Mouse (Mus musculus): ENCODE results near the gene Cd47.

Cd47 gene

DNA sequence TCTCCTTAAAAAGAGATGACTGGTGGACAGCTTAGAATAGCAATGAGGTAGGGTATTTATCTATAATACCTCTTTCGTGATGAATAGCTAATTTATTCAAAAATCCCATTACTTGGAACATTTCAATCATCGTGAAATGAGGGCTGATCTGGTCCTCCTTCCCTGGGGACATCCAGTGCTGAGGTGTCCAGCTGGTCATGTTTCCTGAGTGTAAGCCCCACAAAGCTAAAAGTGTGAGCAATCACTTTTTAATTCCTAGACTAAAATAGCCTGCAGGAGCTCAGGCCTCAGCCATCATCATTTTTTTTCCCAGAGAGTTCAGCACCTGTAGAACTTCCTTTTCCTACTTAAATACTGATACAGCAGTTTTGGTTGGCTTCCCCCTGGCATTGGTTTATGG, 150.0 kb downstream of the Cd47 start:
- DNase-seq (ENCODE audit: low spot score), result no peak

GRCm38 (mm10) chr16:49951288-49951691, 151.0 kb downstream of the Cd47 start:
- DNase-seq (ENCODE audit: low spot score), result no peak

- no peak for DNase-seq (ENCODE audit: low spot score)
Observed at GRCm38 (mm10) chr16:49951925-49952523, 151.7 kb downstream of the Cd47 start.

DNA sequence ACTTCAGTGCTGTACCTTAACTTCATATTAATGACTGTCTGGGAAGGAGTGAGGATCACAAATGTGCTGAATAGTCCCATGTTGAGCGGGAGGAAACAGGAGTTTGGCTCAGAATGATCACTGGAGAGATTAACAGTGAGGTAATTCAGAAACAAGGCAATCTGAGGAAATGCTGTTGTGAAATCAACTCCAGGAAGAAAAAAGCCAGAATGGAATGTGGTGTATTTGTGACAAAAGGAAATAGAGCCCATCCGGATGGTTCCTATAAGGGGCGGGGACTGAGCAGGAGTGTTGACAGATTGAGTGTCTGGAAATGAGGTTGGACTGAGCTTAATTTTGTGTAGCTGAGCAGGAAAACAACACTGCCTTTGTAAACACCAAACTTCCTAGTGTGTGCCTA, 153.5 kb downstream of the Cd47 start:
- no peak for DNase-seq (ENCODE audit: low spot score)

DNA sequence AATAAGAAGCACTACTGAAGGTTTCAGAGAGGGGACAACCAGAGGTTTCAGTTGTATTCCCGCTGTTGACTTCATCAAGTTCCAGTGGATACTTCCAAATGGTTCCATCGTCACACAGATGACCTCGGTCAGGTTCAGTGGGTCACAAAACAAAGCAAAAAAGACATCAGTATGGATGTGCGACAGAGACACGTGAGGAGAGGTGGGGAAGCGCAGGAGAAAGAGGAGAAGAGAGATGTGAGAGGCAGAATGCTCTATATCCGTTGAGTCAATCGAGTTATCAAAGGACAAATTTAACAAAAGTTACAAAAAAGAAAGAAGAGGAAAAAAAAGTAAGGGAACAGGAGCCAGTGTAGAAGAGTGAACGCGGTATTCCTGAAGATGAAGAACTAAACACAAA, 154.6 kb downstream of the Cd47 start:
- no peak for DNase-seq (ENCODE audit: low spot score)

- no peak for DNase-seq (ENCODE audit: low spot score)
Observed at GRCm38 (mm10) chr16:49955325-49955724, 155.0 kb downstream of the Cd47 start.

DNA sequence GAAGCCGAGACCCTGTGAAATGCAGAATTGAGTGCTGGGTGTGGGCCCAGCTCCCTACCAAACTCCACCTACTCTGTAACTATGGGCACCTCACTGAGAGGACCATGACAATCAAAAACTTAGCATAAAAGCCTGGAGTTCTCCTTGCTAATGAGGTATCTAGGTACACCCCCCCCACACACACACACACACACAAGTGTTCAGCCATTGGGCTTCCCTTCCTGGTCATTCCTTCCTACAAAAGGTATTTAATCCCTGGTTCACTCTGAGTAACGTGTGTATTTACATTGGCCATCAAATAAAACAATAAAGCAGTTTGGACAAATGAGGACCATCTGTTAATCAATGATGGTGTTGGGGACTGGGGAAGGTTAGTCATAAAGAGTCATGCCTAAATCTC, 155.6 kb downstream of the Cd47 start:
- DNase-seq (ENCODE audit: low spot score), result no peak

- no peak for DNase-seq (ENCODE audit: low spot score)
Observed at GRCm38 (mm10) chr16:49956531-49957302, 156.4 kb downstream of the Cd47 start.

DNA sequence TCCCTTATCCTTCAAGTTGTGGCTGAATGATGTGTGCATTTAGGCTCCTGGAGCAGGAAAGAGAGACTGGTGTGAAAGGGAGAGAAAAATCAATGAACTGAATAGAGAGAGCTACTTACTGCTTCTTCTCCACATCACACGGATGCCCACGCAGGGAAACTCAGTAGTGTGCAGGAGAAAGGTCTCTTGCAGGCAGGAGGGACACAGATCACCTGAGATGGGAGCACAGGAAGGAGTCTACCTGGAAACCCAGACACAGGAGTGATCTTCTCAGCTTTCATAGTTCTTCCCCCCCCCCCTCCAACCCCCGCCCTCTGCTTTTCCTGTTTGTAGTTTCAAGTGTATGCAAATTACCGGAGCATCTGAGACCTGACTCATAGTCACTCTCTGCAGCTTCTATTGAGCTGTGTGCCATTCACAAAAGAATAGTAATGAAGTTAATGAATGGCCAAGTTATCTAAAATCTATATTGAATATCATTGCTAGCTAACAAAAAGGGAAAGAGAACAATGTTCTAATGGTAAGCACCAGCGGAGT, 158.6 kb downstream of the Cd47 start:
- DNase-seq (ENCODE audit: low spot score), result no peak

GRCm38 (mm10) chr16:49962305-49962704, 162.0 kb downstream of the Cd47 start:
- DNase-seq (ENCODE audit: low spot score), result no peak

DNA sequence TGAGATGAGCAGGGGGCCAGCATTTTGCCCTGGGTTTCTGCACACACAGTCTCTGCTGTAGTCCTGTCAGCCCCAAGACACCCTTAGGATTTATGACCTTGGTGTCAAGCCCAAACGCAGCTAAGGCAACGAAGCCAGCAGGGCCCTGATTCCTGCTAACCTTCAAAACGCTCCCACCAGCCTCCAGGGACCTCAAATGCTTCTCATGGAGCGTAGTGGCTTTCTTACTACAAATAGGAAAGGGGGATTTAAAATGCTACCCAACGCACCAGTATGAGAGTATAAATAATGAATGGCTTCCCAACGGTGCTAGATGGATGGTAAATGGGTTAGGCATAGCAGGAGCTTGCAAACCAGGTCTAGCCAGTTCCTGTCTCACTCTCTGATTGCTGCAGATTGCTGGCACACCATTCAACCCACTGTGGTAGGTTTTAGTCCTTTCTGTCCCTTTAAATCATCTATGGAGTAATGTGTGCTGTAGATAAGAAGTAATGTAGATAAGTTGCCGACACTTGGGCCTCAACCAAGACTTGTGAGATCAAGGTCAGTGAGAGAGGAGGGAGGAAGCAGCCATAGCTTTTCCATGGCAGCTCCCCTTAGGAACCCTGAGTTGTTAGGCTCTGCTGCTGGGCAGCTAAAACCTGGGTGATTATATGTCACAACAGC, 164.1 kb downstream of the Cd47 start:
- no peak for DNase-seq (ENCODE audit: low spot score)
